Mouse (Mus musculus) 3T3-L1 (cell line): ENCODE data around the gene Gbf1.
"Not testable (repeated sequence)": the region's sequence is repeated elsewhere in the genome, so short reads cannot be mapped to it uniquely, and the experiment has no call there.

ENCODE experiments used
- DNase-seq: peaks from one replicate; pipeline ENCODE4 v3.0.0-alpha.2; 2015; ENCODE audit warnings: low read depth, low spot score

Gbf1 gene

GRCm38 (mm10) chr19:46147511-46148371 lies 4.6 kb upstream of the Gbf1 start, which contains the start of gene Pitx3:
Pitx3 (minus strand) TSS chr19:46148326.
- DNase-seq: no peak

DNA sequence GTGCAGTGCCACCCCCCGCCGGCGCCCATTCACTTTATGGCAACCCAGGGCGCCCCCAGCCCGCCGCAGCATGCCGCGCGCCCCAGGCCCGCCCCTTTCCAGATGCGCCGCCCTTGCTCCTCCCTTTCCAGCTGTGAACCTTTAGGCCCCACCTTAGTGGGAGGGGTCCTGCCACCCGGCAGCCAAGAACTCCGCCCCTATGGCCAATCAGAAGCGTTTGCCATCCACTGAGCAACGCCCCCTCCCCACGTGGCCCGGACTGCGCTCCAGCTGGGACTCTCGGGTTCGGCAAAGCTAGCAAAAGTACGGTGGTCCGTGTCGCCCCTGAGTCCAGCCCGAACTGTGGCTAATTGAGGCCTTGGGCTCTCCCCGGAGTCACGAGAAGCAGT lies 3.9 kb upstream of the Gbf1 start:
- peak; percentile 85 for DNase-seq

GRCm38 (mm10) chr19:46149091-46149490 lies 3.2 kb upstream of the Gbf1 start:
- no peak for DNase-seq

DNA sequence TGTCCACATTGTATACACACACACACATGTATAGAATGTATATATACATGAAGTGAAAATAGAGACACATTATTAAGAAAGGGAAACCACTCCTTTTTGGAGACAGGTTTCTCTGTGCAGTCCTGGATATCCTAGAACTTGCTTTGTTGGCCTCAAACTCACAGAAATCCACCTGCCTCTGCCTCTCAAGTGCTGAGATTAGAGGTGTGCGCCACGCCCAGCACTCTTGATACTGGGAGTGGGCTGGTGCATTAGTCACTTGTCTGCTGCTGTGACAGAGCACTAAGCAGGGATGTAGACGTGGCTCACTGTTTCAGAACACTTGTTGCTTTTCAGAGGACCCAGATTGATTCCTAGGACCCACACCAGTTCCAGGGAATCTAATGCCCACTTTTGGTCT lies 13.6 kb downstream of the Gbf1 start:
- DNase-seq: no peak

- not testable (repeated sequence) for DNase-seq
Measured at GRCm38 (mm10) chr19:46167169-46167568, 14.9 kb downstream of the Gbf1 start.

GRCm38 (mm10) chr19:46169396-46169795 lies 17.1 kb downstream of the Gbf1 start:
- no peak for DNase-seq

DNA sequence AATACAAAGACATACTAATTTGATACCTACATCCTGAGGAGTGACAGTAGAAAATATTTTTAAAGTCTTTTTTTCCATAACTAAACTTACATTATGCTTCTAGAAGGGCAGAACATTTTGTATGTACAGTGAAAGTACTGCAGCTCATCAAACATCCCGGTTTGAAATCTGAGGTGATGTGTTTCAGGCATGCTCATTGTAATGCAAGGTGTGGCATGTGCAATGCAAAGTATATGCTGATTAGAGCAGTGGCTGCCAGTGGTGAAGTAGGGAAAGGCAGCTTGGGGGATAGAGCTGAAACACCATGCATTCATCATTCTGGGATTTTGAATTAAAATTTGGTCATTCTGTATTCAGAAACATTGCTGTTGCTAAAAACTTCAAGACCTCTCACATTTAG lies 17.6 kb downstream of the Gbf1 start:
- no peak for DNase-seq

DNA sequence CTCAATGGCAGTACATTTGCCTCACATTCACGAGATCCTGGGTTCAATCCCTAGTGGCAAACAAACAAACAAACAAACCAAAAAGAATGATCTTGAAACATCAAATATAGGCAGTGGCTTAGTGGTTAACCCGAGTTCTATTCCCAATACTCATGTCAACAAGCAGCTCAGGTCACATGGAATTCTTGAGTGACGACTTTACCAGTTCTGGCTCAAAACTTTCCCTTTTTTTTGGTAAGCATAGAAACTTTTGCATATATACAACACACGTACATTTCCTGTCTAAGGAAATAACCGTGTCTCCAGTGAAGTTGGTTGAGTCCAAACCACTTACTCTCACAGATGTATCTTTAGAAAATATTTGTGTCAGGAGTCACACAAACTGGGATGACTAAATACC lies 20.2 kb downstream of the Gbf1 start:
- peak; percentile 68 for DNase-seq

- no peak for DNase-seq
Measured at GRCm38 (mm10) chr19:46175173-46175572, 22.9 kb downstream of the Gbf1 start.

DNA sequence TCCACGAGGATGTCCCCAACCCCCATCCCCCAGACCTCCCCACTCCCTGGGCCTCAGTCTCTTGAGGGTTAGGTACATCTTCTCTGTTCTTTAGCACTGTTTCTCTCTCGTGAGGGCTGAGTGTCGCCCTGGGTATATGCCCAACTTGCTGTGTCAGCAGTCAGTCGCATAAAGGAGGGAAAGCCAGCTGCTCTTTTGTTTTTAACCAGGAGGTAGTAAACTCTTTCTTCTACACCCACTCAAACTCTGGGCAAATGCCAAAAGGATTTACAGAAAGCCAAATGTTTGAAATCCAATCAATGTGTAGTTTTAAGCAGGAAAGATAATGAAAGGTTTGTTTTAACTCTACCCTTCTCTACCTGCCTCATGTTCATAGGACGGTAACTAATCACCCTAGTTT lies 24.7 kb downstream of the Gbf1 start:
- DNase-seq: no peak

GRCm38 (mm10) chr19:46180274-46180673 lies 28.0 kb downstream of the Gbf1 start:
- no peak for DNase-seq

DNA sequence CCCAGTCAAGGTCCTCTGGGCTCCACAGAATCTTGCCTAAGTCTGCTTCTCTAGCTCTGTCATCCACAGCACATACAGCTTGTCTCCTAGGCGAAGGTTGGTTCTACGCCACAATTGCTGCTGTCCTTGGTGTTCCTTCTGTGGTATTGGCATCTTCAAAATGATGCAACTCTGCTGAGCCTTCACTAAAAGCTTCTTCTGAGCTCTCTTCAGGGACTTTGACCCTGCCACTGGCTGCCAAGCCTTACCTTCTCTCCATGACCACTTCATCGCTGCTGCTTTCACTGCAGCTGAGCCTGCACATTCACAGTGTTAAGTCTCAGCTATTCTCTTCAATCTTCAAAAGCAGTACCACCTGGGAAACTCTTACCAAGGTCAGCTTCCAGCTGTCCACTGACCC lies 29.9 kb downstream of the Gbf1 start:
- no peak for DNase-seq

DNA sequence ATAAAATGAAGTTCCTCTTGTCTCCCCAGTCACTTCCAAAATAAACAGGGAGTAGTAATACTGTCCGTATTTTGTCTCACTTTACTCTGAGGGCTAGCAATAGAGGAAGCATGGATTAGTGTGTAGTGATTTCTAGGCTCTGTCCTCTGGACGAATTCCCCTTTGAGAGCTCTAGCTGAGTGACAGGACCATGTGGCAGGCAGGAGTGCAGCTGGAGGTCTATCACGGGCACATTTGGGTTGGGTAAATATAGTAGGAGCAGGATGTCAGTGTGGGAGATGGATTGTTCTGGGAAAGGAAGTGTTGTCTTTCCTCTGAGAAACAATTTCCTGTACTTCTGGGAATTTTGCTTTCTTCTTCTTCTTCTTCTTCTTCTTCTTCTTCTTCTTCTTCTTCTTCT lies 34.3 kb downstream of the Gbf1 start:
- no peak for DNase-seq

- no peak for DNase-seq
Measured at GRCm38 (mm10) chr19:46187203-46187602, 34.9 kb downstream of the Gbf1 start.

DNA sequence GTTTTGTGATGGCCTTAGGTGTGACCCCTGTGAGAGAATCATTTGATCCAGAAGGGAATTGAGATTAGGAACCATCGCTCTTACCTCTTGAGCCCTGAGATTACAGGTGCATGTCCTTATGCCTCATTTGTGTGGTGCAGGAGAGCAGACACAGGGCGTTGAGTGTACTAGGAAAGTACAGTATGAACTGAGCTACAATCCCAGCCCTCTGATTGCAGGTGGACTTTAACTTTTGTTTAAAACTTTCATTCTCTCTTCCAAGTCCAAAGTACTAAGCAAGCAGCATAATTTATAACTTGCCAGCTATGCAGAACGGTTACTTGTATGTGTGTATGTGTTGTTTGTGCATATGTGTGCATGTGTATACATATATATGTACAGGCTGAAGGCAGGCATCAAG lies 46.0 kb downstream of the Gbf1 start:
- DNase-seq: no peak

DNA sequence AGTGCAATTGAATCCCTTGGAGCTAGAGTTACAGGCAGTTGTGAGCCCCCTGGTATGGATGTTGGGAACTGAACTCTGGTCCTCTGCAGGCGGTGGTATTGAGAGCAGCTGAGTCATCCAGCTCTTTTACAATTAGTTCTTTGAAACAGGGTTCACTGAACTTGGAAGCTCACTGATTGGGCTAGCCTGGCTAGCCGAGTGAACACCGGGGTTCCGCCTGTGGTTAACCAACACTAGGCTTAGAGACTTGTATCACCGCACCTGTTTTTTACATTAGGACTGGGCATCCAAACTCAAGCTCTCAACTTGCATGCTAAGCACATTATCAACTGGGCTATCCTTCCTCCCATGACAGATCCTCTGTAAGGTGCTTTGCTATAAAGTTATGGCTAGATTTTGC lies 46.6 kb downstream of the Gbf1 start:
- no peak for DNase-seq

GRCm38 (mm10) chr19:46204166-46204565 lies 51.9 kb downstream of the Gbf1 start:
- no peak for DNase-seq

- no peak for DNase-seq
Measured at GRCm38 (mm10) chr19:46205680-46206079, 53.4 kb downstream of the Gbf1 start.

- no peak for DNase-seq
Measured at GRCm38 (mm10) chr19:46210951-46211350, 58.6 kb downstream of the Gbf1 start.

- no peak for DNase-seq
Measured at GRCm38 (mm10) chr19:46214541-46214940, 62.2 kb downstream of the Gbf1 start.

DNA sequence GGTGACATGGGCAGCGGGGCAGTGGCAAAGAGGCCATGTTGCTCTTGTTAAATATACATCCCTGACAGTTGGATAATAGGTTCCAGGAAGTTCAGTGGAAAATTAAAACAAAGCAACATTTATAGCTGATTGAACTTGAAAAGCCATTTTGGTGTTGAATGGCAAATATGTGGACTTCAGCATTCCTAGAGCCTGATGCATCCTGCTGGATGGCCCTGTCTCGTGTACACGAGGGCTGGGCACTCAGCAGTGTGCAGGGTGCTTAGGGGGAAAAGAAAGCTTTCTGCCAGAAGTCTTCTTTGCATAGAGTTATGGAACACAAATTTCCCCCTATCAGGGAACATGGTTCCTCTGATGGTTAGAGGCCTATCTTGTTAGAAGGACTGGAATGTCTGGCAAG lies 63.1 kb downstream of the Gbf1 start:
- DNase-seq: peak; percentile 94

- no peak for DNase-seq
Measured at GRCm38 (mm10) chr19:46216716-46217115, 64.4 kb downstream of the Gbf1 start.

DNA sequence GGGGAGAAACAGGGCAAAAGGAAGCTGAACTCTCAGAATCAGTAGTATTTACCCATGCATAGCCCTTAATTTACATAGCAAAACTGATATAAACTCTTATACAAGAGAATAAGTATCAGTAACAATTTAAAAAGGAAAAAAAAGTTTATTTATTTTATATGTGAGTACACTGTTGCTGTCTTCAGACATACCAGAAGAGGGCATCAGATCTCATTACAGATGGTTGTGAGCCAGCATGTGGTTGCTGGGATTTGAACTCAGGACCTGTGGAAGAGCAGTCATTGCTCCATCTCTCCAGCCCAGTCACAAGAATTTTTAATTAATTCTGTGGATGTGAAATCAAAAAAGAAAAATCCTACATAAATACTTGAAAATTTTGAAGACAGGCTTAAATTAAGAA lies 65.0 kb downstream of the Gbf1 start:
- not testable (repeated sequence) for DNase-seq

DNA sequence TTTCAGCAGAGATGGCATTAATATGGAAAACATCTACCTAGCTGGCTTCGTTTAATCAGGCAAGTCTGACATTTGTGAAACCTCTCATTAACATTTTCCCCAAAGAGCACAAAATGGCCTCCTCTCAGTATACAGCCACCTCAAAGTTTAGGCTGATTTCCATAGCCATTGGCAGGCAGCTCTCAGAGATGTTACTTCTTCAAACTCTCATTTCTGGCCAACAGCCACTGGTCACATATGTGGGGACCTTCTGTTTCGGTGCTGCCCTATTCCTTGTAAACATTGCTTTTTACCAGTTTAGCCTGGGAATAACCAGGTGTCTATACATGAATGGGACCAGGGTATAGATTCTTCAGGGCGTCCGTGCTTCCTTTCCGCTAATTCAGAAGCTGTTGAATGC lies 67.8 kb downstream of the Gbf1 start:
- DNase-seq: no peak
